Mouse (Mus musculus) midbrain, embryonic 12.5 days (tissue): ENCODE data around the gene Rnf212. TPM values are rescaled to one million over a fixed set of nuclear protein-coding genes. Genes with fewer than 3 reads are reported as not detected.
"Not testable (repeated sequence)": the region's sequence is repeated elsewhere in the genome, so short reads cannot be mapped to it uniquely, and the experiment has no call there.

ENCODE experiments used
- ATAC-seq: fragments of 200-750 bp; cut with Nextera tagmentation; 2 replicates; pipeline ENCODE4 v1.8.0; 2017; ENCODE audit warnings: low read depth, moderate TSS enrichment, moderate library complexity; ENCODE audit not compliant: low FRiP score
- H3K27ac ChIP-seq: fragments of 300-500 bp; sonication (generic); replicated peaks from 2 replicates; pipeline ENCODE4 v1.5.1; 2016; ENCODE audit warnings: mild to moderate bottlenecking
- H3K27me3 ChIP-seq: fragments of 300-500 bp; sonication (generic); 2 replicates; pipeline ENCODE4 v1.6.1; 2016; ENCODE audit warnings: mild to moderate bottlenecking
- H3K36me3 ChIP-seq: fragments of 300-500 bp; sonication (generic); 2 replicates; pipeline ENCODE4 v1.6.1; 2016
- H3K4me1 ChIP-seq: fragments of 300-500 bp; sonication (generic); 2 replicates; pipeline ENCODE4 v1.6.1; 2016
- H3K4me2 ChIP-seq: fragments of 300-500 bp; sonication (generic); replicated peaks from 2 replicates; pipeline ENCODE4 v1.6.1; 2016; ENCODE audit warnings: mild to moderate bottlenecking, moderate library complexity
- H3K4me3 ChIP-seq: fragments of 300-500 bp; sonication (generic); 2 replicates; pipeline ENCODE4 v1.5.1; 2016; ENCODE audit warnings: mild to moderate bottlenecking
- H3K9ac ChIP-seq: fragments of 300-500 bp; sonication (generic); replicated peaks from 2 replicates; pipeline ENCODE4 v1.6.1; 2016; ENCODE audit warnings: mild to moderate bottlenecking, moderate library complexity
- H3K9me3 ChIP-seq: fragments of 300-500 bp; sonication (generic); 2 replicates; pipeline ENCODE4 v1.6.1; 2016; ENCODE audit warnings: mild to moderate bottlenecking
- WGBS: fragments of 180-500 bp; shearing (Covaris S2); methylation state at CpG from one replicate; pipeline ENCODE4 v1.1.7; 2016; 5-methylcytosine and 5-hydroxymethylcytosine counted together
- polyA plus RNA-seq: library from polyadenylated mRNA; unstranded; fragments of >200 nt; fragmentation: Nextera tagmentation; extraction: Ambion mirVana; gene quantifications from 2 replicates; pipeline ENCODE4 v1.2.1, GENCODE M21; 2016

Gene Rnf212
- polyA plus RNA-seq = 0.37 TPM in 1 of 2 replicates, not detected in the other

GRCm38 (mm10) chr5:108774630-108775306, at the start of gene Rnf212:
TSS of gene Rnf212 (minus strand) at chr5:108774982.
- Histone ChIP-seq H3K27me3 (no peaks in the 10 kb centered on the region), H3K4me1 (no peaks in the 10 kb centered on the region), H3K36me3 (no peaks in the 10 kb centered on the region), H3K4me3 (no peak within 1 kb of the TSS), H3K9ac (no peak within 1 kb of the TSS), H3K27ac (no peak within 1 kb of the TSS), H3K9me3 (no peaks in the 10 kb centered on the region), H3K4me2 (no peak within 1 kb of the TSS)
- ATAC-seq = no peak
- WGBS = 80% methylated on average over 40 of the region's 40 CpGs

GRCm38 (mm10) chr5:108823276-108823675, 48.5 kb upstream of the Rnf212 start:
- no peak overlapping the region for H3K27ac ChIP-seq

GRCm38 (mm10) chr5:108808750-108809149, 34.0 kb upstream of the Rnf212 start, which contains the start of gene Vmn2r8:
TSS of gene Vmn2r8 (minus strand) at chr5:108808850.
- not testable (repeated sequence) for H3K9me3 ChIP-seq, H3K4me2 ChIP-seq, H3K9ac ChIP-seq, H3K27me3 ChIP-seq, H3K4me3 ChIP-seq, H3K4me1 ChIP-seq, H3K36me3 ChIP-seq, ATAC-seq, H3K27ac ChIP-seq
- WGBS = 76% methylated on average over 2 of the region's 2 CpGs

More at GRCm38 (mm10) chr5:108823276-108823675, 48.5 kb upstream of the Rnf212 start:
- Histone ChIP-seq H3K4me2 (no peak overlapping the region), H3K27me3 (no peaks in the 10 kb centered on the region), H3K9ac (no peak overlapping the region), H3K4me3 (no peak overlapping the region), H3K9me3 (no peaks in the 10 kb centered on the region), H3K4me1 (no peaks in the 10 kb centered on the region), H3K36me3 (no peaks in the 10 kb centered on the region)
- WGBS = 83% methylated on average over 2 of the region's 2 CpGs
- ATAC-seq = no peak

- no peaks in the 10 kb centered on the region for H3K4me1 ChIP-seq
- no peaks in the 10 kb centered on the region for H3K9me3 ChIP-seq
- ATAC-seq = no peak
- H3K4me3 ChIP-seq = no peak overlapping the region
- no peaks in the 10 kb centered on the region for H3K27me3 ChIP-seq
- WGBS = 48% methylated on average over 1 of the region's 1 CpGs
- H3K36me3 ChIP-seq = no peaks in the 10 kb centered on the region
- H3K4me2 ChIP-seq = no peak overlapping the region
- H3K27ac ChIP-seq = no peak overlapping the region
- no peak overlapping the region for H3K9ac ChIP-seq
Observed at GRCm38 (mm10) chr5:108803646-108804045, 28.9 kb upstream of the Rnf212 start.

- ATAC-seq, H3K27me3 ChIP-seq: not testable (repeated sequence)
- 58% methylated on average over 2 of the region's 2 CpGs for WGBS
Observed at GRCm38 (mm10) chr5:108795263-108795662, 20.5 kb upstream of the Rnf212 start, which contains the start of gene Tmed11. TSS of gene Tmed11 (minus strand) at chr5:108795363.

GRCm38 (mm10) chr5:108790385-108790784, 15.6 kb upstream of the Rnf212 start:
- not testable (repeated sequence) for H3K9ac ChIP-seq, H3K4me1 ChIP-seq, H3K9me3 ChIP-seq, H3K36me3 ChIP-seq, H3K4me3 ChIP-seq, H3K27me3 ChIP-seq, ATAC-seq, H3K27ac ChIP-seq, H3K4me2 ChIP-seq
- WGBS = 34% methylated on average over 1 of the region's 1 CpGs

More at GRCm38 (mm10) chr5:108795263-108795662, 20.5 kb upstream of the Rnf212 start, which contains the start of gene Tmed11:
- not testable (repeated sequence) for H3K4me1 ChIP-seq, H3K27ac ChIP-seq, H3K9ac ChIP-seq, H3K4me2 ChIP-seq, H3K36me3 ChIP-seq, H3K4me3 ChIP-seq, H3K9me3 ChIP-seq

GRCm38 (mm10) chr5:108760002-108760401, 14.8 kb downstream of the Rnf212 start:
- H3K9ac ChIP-seq = no peak overlapping the region
- no peaks in the 10 kb centered on the region for H3K4me1 ChIP-seq
- no peaks in the 10 kb centered on the region for H3K36me3 ChIP-seq
- no peak for ATAC-seq
- H3K4me2 ChIP-seq = no peak overlapping the region
- H3K4me3 ChIP-seq = no peak overlapping the region
- 93% methylated on average over 2 of the region's 2 CpGs for WGBS
- H3K27me3 ChIP-seq = no peaks in the 10 kb centered on the region
- no peaks in the 10 kb centered on the region for H3K9me3 ChIP-seq
- H3K27ac ChIP-seq = no peak overlapping the region

GRCm38 (mm10) chr5:108758396-108758795, 16.4 kb downstream of the Rnf212 start:
- Histone ChIP-seq H3K27me3 (no peaks in the 10 kb centered on the region), H3K4me2 (no peak overlapping the region), H3K4me3 (no peak overlapping the region), H3K36me3 (no peaks in the 10 kb centered on the region), H3K27ac (no peak overlapping the region), H3K4me1 (no peaks in the 10 kb centered on the region), H3K9ac (no peak overlapping the region), H3K9me3 (no peaks in the 10 kb centered on the region)
- WGBS = 69% methylated on average over 3 of the region's 3 CpGs
- no peak for ATAC-seq

- not testable (repeated sequence) for H3K9ac ChIP-seq, H3K27me3 ChIP-seq
Observed at GRCm38 (mm10) chr5:108751258-108751657, 23.5 kb downstream of the Rnf212 start.

GRCm38 (mm10) chr5:108750328-108751210, 24.2 kb downstream of the Rnf212 start:
- Histone ChIP-seq H3K9ac (no peak overlapping the region), H3K27me3 (no peaks in the 10 kb centered on the region), H3K27ac (no peak overlapping the region), H3K4me1 (no peaks in the 10 kb centered on the region), H3K4me3 (no peak overlapping the region), H3K36me3 (no peaks in the 10 kb centered on the region), H3K9me3 (no peaks in the 10 kb centered on the region), H3K4me2 (no peak overlapping the region)
- 81% methylated on average over 5 of the region's 5 CpGs for WGBS
- no peak for ATAC-seq

More at GRCm38 (mm10) chr5:108751258-108751657, 23.5 kb downstream of the Rnf212 start:
- WGBS = 90% methylated on average over 4 of the region's 4 CpGs
- not testable (repeated sequence) for H3K4me3 ChIP-seq, ATAC-seq, H3K9me3 ChIP-seq, H3K4me2 ChIP-seq, H3K27ac ChIP-seq, H3K36me3 ChIP-seq, H3K4me1 ChIP-seq

- no peak overlapping the region for H3K4me3 ChIP-seq
- H3K9me3 ChIP-seq = no peaks in the 10 kb centered on the region
- no peak overlapping the region for H3K4me2 ChIP-seq
- H3K4me1 ChIP-seq = no peaks in the 10 kb centered on the region
- no peaks in the 10 kb centered on the region for H3K36me3 ChIP-seq
- 86% methylated on average over 3 of the region's 3 CpGs for WGBS
- ATAC-seq = no peak
- H3K9ac ChIP-seq = no peak overlapping the region
- H3K27me3 ChIP-seq = no peaks in the 10 kb centered on the region
- no peak overlapping the region for H3K27ac ChIP-seq
Observed at GRCm38 (mm10) chr5:108744629-108745028, 30.2 kb downstream of the Rnf212 start.

- Histone ChIP-seq H3K27me3 (no peaks in the 10 kb centered on the region), H3K4me3 (no peak overlapping the region), H3K9me3 (no peaks in the 10 kb centered on the region), H3K9ac (no peak overlapping the region), H3K4me1 (no peaks in the 10 kb centered on the region), H3K27ac (no peak overlapping the region), H3K4me2 (no peak overlapping the region), H3K36me3 (no peaks in the 10 kb centered on the region)
- no peak for ATAC-seq
- 74% methylated on average over 2 of the region's 2 CpGs for WGBS
Observed at GRCm38 (mm10) chr5:108743856-108744255, 30.9 kb downstream of the Rnf212 start.
